Mouse (Mus musculus) common myeloid progenitor, adult 5-6 weeks (primary cell): ENCODE data around the gene Unc13a. TPM values are rescaled to one million over a fixed set of nuclear protein-coding genes. Genes with fewer than 3 reads are reported as not detected.

Experiments used
- ATAC-seq: replicated peaks from 2 replicates; pipeline ENCODE4 v1.8.0; 2016; ENCODE audit warnings: low read depth, mild to moderate bottlenecking, moderate TSS enrichment, inconsistent platforms; ENCODE audit not compliant: poor library complexity, severe bottlenecking
- total RNA-seq: library from RNA; stranded (forward); fragments of 200-1000, 187-1606 nt; gene quantifications from 2 replicates; pipeline ENCODE4 v1.2.3, GENCODE M21; 2017

Gene Unc13a
- total RNA-seq, 1 experiment from 2014 or later = 0.46 TPM

- ATAC-seq = no peak
These were observed 17.5 kb upstream of the Unc13a start, which contains the start of gene Insl3 for GRCm38 (mm10) chr8:71689028-71689427. Gene Insl3 (plus strand): TSS chr8:71689214.

GRCm38 (mm10) chr8:71687616-71688015 is 16.1 kb upstream of the Unc13a start:
- no peak for ATAC-seq

GRCm38 (mm10) chr8:71686143-71686734 is 14.7 kb upstream of the Unc13a start:
- no peak for ATAC-seq

- no peak for ATAC-seq
These were observed 14.0 kb upstream of the Unc13a start for GRCm38 (mm10) chr8:71685573-71685972.

- ATAC-seq = no peak
These were observed 13.1 kb upstream of the Unc13a start for GRCm38 (mm10) chr8:71684701-71685100.

- no peak for ATAC-seq
These were observed 11.3 kb upstream of the Unc13a start for GRCm38 (mm10) chr8:71682832-71683231.

GRCm38 (mm10) chr8:71681369-71681915 is 9.9 kb upstream of the Unc13a start:
- no peak for ATAC-seq

GRCm38 (mm10) chr8:71680471-71680870 is 8.9 kb upstream of the Unc13a start:
- ATAC-seq = no peak

GRCm38 (mm10) chr8:71679550-71680168 is 8.1 kb upstream of the Unc13a start:
- no peak for ATAC-seq

- ATAC-seq = no peak
These were observed 7.6 kb upstream of the Unc13a start for GRCm38 (mm10) chr8:71679116-71679515.

- ATAC-seq = no peak
These were observed 6.7 kb upstream of the Unc13a start for GRCm38 (mm10) chr8:71678216-71678615.

GRCm38 (mm10) chr8:71677555-71677954 is 6.0 kb upstream of the Unc13a start:
- ATAC-seq = no peak

GRCm38 (mm10) chr8:71676803-71677202 is 5.2 kb upstream of the Unc13a start:
- no peak for ATAC-seq

GRCm38 (mm10) chr8:71676020-71676741 is 4.6 kb upstream of the Unc13a start, which contains the start of gene Jak3:
Gene Jak3 (plus strand): TSS chr8:71676296.
- peak; percentile 43 for ATAC-seq

- no peak for ATAC-seq
These were observed 4.0 kb upstream of the Unc13a start for GRCm38 (mm10) chr8:71675456-71676019.

GRCm38 (mm10) chr8:71674071-71674470 is 2.5 kb upstream of the Unc13a start:
- ATAC-seq = no peak

GRCm38 (mm10) chr8:71672168-71672735 is 695 bp upstream of the Unc13a start:
- no peak for ATAC-seq

GRCm38 (mm10) chr8:71670621-71671548 is 672 bp downstream of the Unc13a start:
- ATAC-seq = peak; percentile 1; the same call in 1 of the 2 replicates

- ATAC-seq = no peak
These were observed 1.4 kb downstream of the Unc13a start for GRCm38 (mm10) chr8:71670198-71670597.
